Mouse (Mus musculus): ENCODE data around the gene Fam214b.

The Fam214b gene

GRCm38 (mm10) chr4:43038567-43039495 lies 7.2 kb downstream of the Fam214b start:
- DNase-seq (ENCODE audit: low read depth, low spot score) = no peak

GRCm38 (mm10) chr4:43037860-43038566 lies 8.0 kb downstream of the Fam214b start:
- DNase-seq (ENCODE audit: low read depth, low spot score) = no peak

- DNase-seq (ENCODE audit: low read depth, low spot score) = no peak
Observed at GRCm38 (mm10) chr4:43036356-43036755, 9.7 kb downstream of the Fam214b start.

GRCm38 (mm10) chr4:43035851-43036250 lies 10.2 kb downstream of the Fam214b start:
- no peak for DNase-seq (ENCODE audit: low read depth, low spot score)

- no peak for DNase-seq (ENCODE audit: low read depth, low spot score)
Observed at GRCm38 (mm10) chr4:43033481-43033880, 12.5 kb downstream of the Fam214b start.

GRCm38 (mm10) chr4:43032501-43032900 lies 13.5 kb downstream of the Fam214b start:
- DNase-seq (ENCODE audit: low read depth, low spot score) = no peak

- peak; percentile 91 for DNase-seq (ENCODE audit: low read depth, low spot score)
Observed at GRCm38 (mm10) chr4:43031237-43031995, 14.6 kb downstream of the Fam214b start, which contains the start of gene Stoml2. Gene Stoml2 (minus strand): TSS chr4:43031710.

- DNase-seq (ENCODE audit: low read depth, low spot score) = no peak
Observed at GRCm38 (mm10) chr4:43030780-43031230, 15.2 kb downstream of the Fam214b start.

- DNase-seq (ENCODE audit: low read depth, low spot score) = no peak
Observed at GRCm38 (mm10) chr4:43030352-43030751, 15.7 kb downstream of the Fam214b start.

- DNase-seq (ENCODE audit: low read depth, low spot score) = no peak
Observed at GRCm38 (mm10) chr4:43029749-43030148, 16.3 kb downstream of the Fam214b start.

- no peak for DNase-seq (ENCODE audit: low read depth, low spot score)
Observed at GRCm38 (mm10) chr4:43029121-43029520, 16.9 kb downstream of the Fam214b start.

- DNase-seq (ENCODE audit: low read depth, low spot score) = peak; percentile 92
Observed at GRCm38 (mm10) chr4:43025084-43025960, 20.7 kb downstream of the Fam214b start, which contains the start of gene Pigo. Gene Pigo (minus strand): TSS chr4:43025819.

GRCm38 (mm10) chr4:43024673-43025072 lies 21.3 kb downstream of the Fam214b start:
- no peak for DNase-seq (ENCODE audit: low read depth, low spot score)

GRCm38 (mm10) chr4:43021341-43021740 lies 24.7 kb downstream of the Fam214b start:
- DNase-seq (ENCODE audit: low read depth, low spot score) = no peak

GRCm38 (mm10) chr4:43020876-43021275 lies 25.1 kb downstream of the Fam214b start:
- no peak for DNase-seq (ENCODE audit: low read depth, low spot score)

GRCm38 (mm10) chr4:43019641-43020465 lies 26.2 kb downstream of the Fam214b start:
- DNase-seq (ENCODE audit: low read depth, low spot score) = no peak

- no peak for DNase-seq (ENCODE audit: low read depth, low spot score)
Observed at GRCm38 (mm10) chr4:43019176-43019575, 26.8 kb downstream of the Fam214b start.

GRCm38 (mm10) chr4:43018156-43018555 lies 27.9 kb downstream of the Fam214b start:
- DNase-seq (ENCODE audit: low read depth, low spot score) = no peak

GRCm38 (mm10) chr4:43012091-43012490 lies 33.9 kb downstream of the Fam214b start:
- no peak for DNase-seq (ENCODE audit: low read depth, low spot score)

Measured in forelimb bud, embryonic 11.5 days (tissue).